Mouse (Mus musculus) stomach, postnatal 0 days (tissue): ENCODE results near the gene Zfp961.

Experiments
- CTCF ChIP-seq: IDR thresholded peaks from 2 replicates; pipeline ENCODE4 v1.5.1; 2016; ENCODE audit warnings: antibody characterized with exemption, low read depth, mild to moderate bottlenecking, moderate library complexity
- EP300 ChIP-seq: optimal IDR thresholded peaks from 2 replicates; pipeline ENCODE3; 2016; ENCODE audit warnings: antibody characterized with exemption

DNA sequence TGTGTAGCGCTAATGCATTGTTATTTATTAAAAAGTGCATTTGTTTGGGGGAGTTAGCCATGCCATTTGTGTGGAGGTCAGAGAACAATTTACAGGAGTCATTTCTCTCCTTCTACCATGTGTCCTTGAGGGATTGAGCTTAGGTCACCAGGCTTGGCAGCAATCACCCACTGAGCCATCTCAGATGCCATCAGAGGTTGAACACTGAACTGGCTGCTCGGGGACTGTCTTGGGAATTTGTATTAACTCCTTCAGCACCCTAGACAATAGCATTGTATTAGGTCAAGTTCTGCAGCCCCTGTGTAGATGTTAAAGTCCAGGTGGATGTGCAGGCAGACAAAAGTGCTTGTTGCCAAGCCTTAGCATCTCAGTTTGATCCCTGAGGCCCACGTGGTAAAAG, 13.2 kb downstream of the Zfp961 start:
- TF ChIP-seq CTCF (no peak), EP300 (no peak)
